8 mouse cellular contexts compared by ENCODE assay signal in genomic region chr19:5456241-5456921, GRCm38 (mm10). TPM values are rescaled to one million over a fixed set of nuclear protein-coding genes. Genes with fewer than 3 reads are reported as not detected.
A peak's percentile ranks its signal among the peaks of the same experiment; 100 is the strongest.
DNase-seq lines count a peak whose midpoint lies in the region; ATAC-seq lines count a peak whose summit lies in the region.

No protein-coding gene starts in this region.

- H3K27me3 ChIP-seq in erythroblast, embryonic 14.5 days (ENCODE audit: control insufficient read depth): peaks cover 10% of the 10 kb centered on the region
- peaks cover 24% of the 10 kb centered on the region for H3K27me3 ChIP-seq in forebrain, embryonic 12.5 days
- peaks cover 4% of the 10 kb centered on the region for H3K27me3 ChIP-seq in hindbrain, embryonic 15.5 days
- H3K27me3 ChIP-seq in liver, embryonic 15.5 days: peaks cover 14% of the 10 kb centered on the region
- peaks cover 4% of the 10 kb centered on the region; the same call in 1 of the 2 replicates for H3K27me3 ChIP-seq in neural tube, embryonic 15.5 days (replicated peaks)

- ATAC-seq in erythroblast, adult 5-6 weeks (replicated peaks; ENCODE audit: low FRiP score, poor library complexity, severe bottlenecking): no peak
- ATAC-seq in forebrain, embryonic 12.5 days (ENCODE audit: low FRiP score): peak; percentile 43; the same call in 1 of the 2 replicates
- no peak; the same call in 1 of the 2 replicates for ATAC-seq in hindbrain, embryonic 15.5 days (ENCODE audit: low FRiP score, low read depth)
- no peak for ATAC-seq in liver, embryonic 15.5 days (ENCODE audit: insufficient read depth)
- no peak for ATAC-seq in neural tube, embryonic 15.5 days (ENCODE audit: low FRiP score)

- WGBS in forebrain, embryonic 12.5 days: 5% methylated on average over 26 of the region's 26 CpGs
- 6% methylated on average over 26 of the region's 26 CpGs for WGBS in hindbrain, embryonic 15.5 days
- WGBS in liver, embryonic 15.5 days (ENCODE audit: insufficient replicate concordance): 3% methylated on average over 26 of the region's 26 CpGs
- 2% methylated on average over 26 of the region's 26 CpGs for WGBS in neural tube, embryonic 15.5 days

- no peaks in the 10 kb centered on the region for H3K9me3 ChIP-seq in erythroblast, embryonic 14.5 days (ENCODE audit: control insufficient read depth, low read length)
- no peaks in the 10 kb centered on the region for H3K9me3 ChIP-seq in forebrain, embryonic 12.5 days
- H3K9me3 ChIP-seq in hindbrain, embryonic 15.5 days: no peaks in the 10 kb centered on the region
- H3K9me3 ChIP-seq in liver, embryonic 15.5 days (replicated peaks): no peaks in the 10 kb centered on the region
- no peaks in the 10 kb centered on the region for H3K9me3 ChIP-seq in neural tube, embryonic 15.5 days (replicated peaks)

- H3K4me2 ChIP-seq in forebrain, embryonic 12.5 days: peak overlapping the region; percentile 100
- H3K4me2 ChIP-seq in hindbrain, embryonic 15.5 days: peak overlapping the region; percentile 84
- peak overlapping the region; percentile 100 for H3K4me2 ChIP-seq in liver, embryonic 15.5 days
- H3K4me2 ChIP-seq in neural tube, embryonic 15.5 days: peak overlapping the region; percentile 91

- H3K27ac ChIP-seq in forebrain, embryonic 12.5 days: peak overlapping the region; percentile 94
- peak overlapping the region; percentile 97 for H3K27ac ChIP-seq in hindbrain, embryonic 15.5 days (replicated peaks)
- peak overlapping the region; percentile 77; the same call in 1 of the 2 replicates for H3K27ac ChIP-seq in liver, embryonic 15.5 days (replicated peaks)
- H3K27ac ChIP-seq in neural tube, embryonic 15.5 days (replicated peaks): peak overlapping the region; percentile 97

- DNase-seq in right cerebral cortex, postnatal 36 days (ENCODE audit: low spot score in 2 of 2): no peak
- no peak for DNase-seq in right cerebral cortex, postnatal 4 days

- peak overlapping the region; percentile 76 for H3K4me3 ChIP-seq in erythroblast, embryonic 14.5 days (replicated peaks)
- H3K4me3 ChIP-seq in forebrain, embryonic 12.5 days (replicated peaks): peak overlapping the region; percentile 77
- peak overlapping the region; percentile 81 for H3K4me3 ChIP-seq in hindbrain, embryonic 15.5 days
- peak overlapping the region; percentile 76 for H3K4me3 ChIP-seq in liver, embryonic 15.5 days (replicated peaks)
- H3K4me3 ChIP-seq in neural tube, embryonic 15.5 days (replicated peaks): peak overlapping the region; percentile 73

- peak overlapping the region; percentile 86 for H3K9ac ChIP-seq in forebrain, embryonic 12.5 days
- peak overlapping the region; percentile 89 for H3K9ac ChIP-seq in hindbrain, embryonic 15.5 days
- H3K9ac ChIP-seq in liver, embryonic 15.5 days: peak overlapping the region; percentile 75
- peak overlapping the region; percentile 85 for H3K9ac ChIP-seq in neural tube, embryonic 15.5 days (replicated peaks)

- H3K36me3 ChIP-seq in erythroblast, embryonic 14.5 days (ENCODE audit: control insufficient read depth): peaks cover 7% of the 10 kb centered on the region
- peaks cover 11% of the 10 kb centered on the region; the same call in 1 of the 2 replicates for H3K36me3 ChIP-seq in forebrain, embryonic 12.5 days (replicated peaks)
- no peaks in the 10 kb centered on the region for H3K36me3 ChIP-seq in hindbrain, embryonic 15.5 days
- no peaks in the 10 kb centered on the region; the same call in 1 of the 2 replicates for H3K36me3 ChIP-seq in liver, embryonic 15.5 days (replicated peaks)
- H3K36me3 ChIP-seq in neural tube, embryonic 15.5 days: peaks cover 4% of the 10 kb centered on the region

- H3K4me1 ChIP-seq in erythroblast, embryonic 14.5 days (ENCODE audit: control insufficient read depth): peaks cover 62% of the 10 kb centered on the region
- peaks cover 41% of the 10 kb centered on the region for H3K4me1 ChIP-seq in forebrain, embryonic 12.5 days
- H3K4me1 ChIP-seq in hindbrain, embryonic 15.5 days (replicated peaks): peaks cover 45% of the 10 kb centered on the region
- peaks cover 56% of the 10 kb centered on the region for H3K4me1 ChIP-seq in liver, embryonic 15.5 days (replicated peaks)
- peaks cover 48% of the 10 kb centered on the region for H3K4me1 ChIP-seq in neural tube, embryonic 15.5 days

RNA-seq across cellular contexts. Expression of gene Ccdc85b, which starts 1.3 kb away (rescaled TPM):
- polyA plus RNA-seq in erythroblast, embryonic 14.5 days (2012): 0.54 and 0.57 TPM in 2 replicates
- total RNA-seq in erythroblast, adult 5-6 weeks (2015; ENCODE audit: low replicate concordance): 0.38 TPM in 1 of 2 replicates, not detected in the other
- 0.14 and 0.17 TPM in 2 replicates for total RNA-seq in erythroblast, adult 5-6 weeks (2017; ENCODE audit: low replicate concordance)
- polyA plus RNA-seq in forebrain, embryonic 12.5 days (2016; fragmentation: Nextera tagmentation; extraction: Ambion mirVana): 8.0 and 9.0 TPM in 2 replicates
- 12.8 and 14.0 TPM in 2 replicates for polyA plus RNA-seq in hindbrain, embryonic 15.5 days (2015; fragmentation: Nextera tagmentation; extraction: Ambion mirVana)
- polyA plus RNA-seq in liver, embryonic 15.5 days (2015; fragmentation: Nextera tagmentation; extraction: Ambion mirVana): 1.6 TPM in 2 replicates
- 12.6 and 15.0 TPM in 2 replicates for polyA plus RNA-seq in neural tube, embryonic 15.5 days (2015; fragmentation: Nextera tagmentation; extraction: Ambion mirVana)

RNA-seq across cellular contexts. Expression of gene Fibp, which starts 4.0 kb away (rescaled TPM):
- 2.4 and 11.7 TPM in 2 replicates for polyA plus RNA-seq in erythroblast, embryonic 14.5 days (2012)
- total RNA-seq in erythroblast, adult 5-6 weeks (2015; ENCODE audit: low replicate concordance): 13.2 and 15.2 TPM in 2 replicates
- 17.6 and 19.0 TPM in 2 replicates for total RNA-seq in erythroblast, adult 5-6 weeks (2017; ENCODE audit: low replicate concordance)
- polyA plus RNA-seq in forebrain, embryonic 12.5 days (2016; fragmentation: Nextera tagmentation; extraction: Ambion mirVana): 122 and 128 TPM in 2 replicates
- polyA plus RNA-seq in hindbrain, embryonic 15.5 days (2015; fragmentation: Nextera tagmentation; extraction: Ambion mirVana): 147 and 160 TPM in 2 replicates
- polyA plus RNA-seq in liver, embryonic 15.5 days (2015; fragmentation: Nextera tagmentation; extraction: Ambion mirVana): 25.3 and 28.6 TPM in 2 replicates
- 151 and 154 TPM in 2 replicates for polyA plus RNA-seq in neural tube, embryonic 15.5 days (2015; fragmentation: Nextera tagmentation; extraction: Ambion mirVana)

RNA-seq across cellular contexts. Expression of gene Fosl1, which starts 9.0 kb away (rescaled TPM):
- 0.12 and 0.18 TPM in 2 replicates for polyA plus RNA-seq in erythroblast, embryonic 14.5 days (2012)
- total RNA-seq in erythroblast, adult 5-6 weeks (2015; ENCODE audit: low replicate concordance): 0.42 TPM in 1 of 2 replicates, not detected in the other
- not detected in 2 replicates for total RNA-seq in erythroblast, adult 5-6 weeks (2017; ENCODE audit: low replicate concordance)
- not detected in 2 replicates for polyA plus RNA-seq in forebrain, embryonic 12.5 days (2016; fragmentation: Nextera tagmentation; extraction: Ambion mirVana)
- polyA plus RNA-seq in hindbrain, embryonic 15.5 days (2015; fragmentation: Nextera tagmentation; extraction: Ambion mirVana): not detected in 2 replicates
- polyA plus RNA-seq in liver, embryonic 15.5 days (2015; fragmentation: Nextera tagmentation; extraction: Ambion mirVana): not detected in 2 replicates
- polyA plus RNA-seq in neural tube, embryonic 15.5 days (2015; fragmentation: Nextera tagmentation; extraction: Ambion mirVana): 0.45 TPM in 1 of 2 replicates, not detected in the other

RNA-seq across cellular contexts. Expression of gene Ctsw, which starts 11.9 kb away (rescaled TPM):
- polyA plus RNA-seq in erythroblast, embryonic 14.5 days (2012): not detected in 2 replicates
- not detected in 2 replicates for total RNA-seq in erythroblast, adult 5-6 weeks (2015; ENCODE audit: low replicate concordance)
- not detected in 2 replicates for total RNA-seq in erythroblast, adult 5-6 weeks (2017; ENCODE audit: low replicate concordance)
- polyA plus RNA-seq in forebrain, embryonic 12.5 days (2016; fragmentation: Nextera tagmentation; extraction: Ambion mirVana): 3.1 and 3.7 TPM in 2 replicates
- polyA plus RNA-seq in hindbrain, embryonic 15.5 days (2015; fragmentation: Nextera tagmentation; extraction: Ambion mirVana): 4.3 and 5.7 TPM in 2 replicates
- 0.53 and 0.54 TPM in 2 replicates for polyA plus RNA-seq in liver, embryonic 15.5 days (2015; fragmentation: Nextera tagmentation; extraction: Ambion mirVana)
- 4.5 and 9.0 TPM in 2 replicates for polyA plus RNA-seq in neural tube, embryonic 15.5 days (2015; fragmentation: Nextera tagmentation; extraction: Ambion mirVana)

RNA-seq across cellular contexts. Expression of gene Efemp2, which starts 17.4 kb away (rescaled TPM):
- polyA plus RNA-seq in erythroblast, embryonic 14.5 days (2012): 0.03 and 0.04 TPM in 2 replicates
- total RNA-seq in erythroblast, adult 5-6 weeks (2015; ENCODE audit: low replicate concordance): not detected in 2 replicates
- total RNA-seq in erythroblast, adult 5-6 weeks (2017; ENCODE audit: low replicate concordance): 3.4 TPM in 1 of 2 replicates, not detected in the other
- polyA plus RNA-seq in forebrain, embryonic 12.5 days (2016; fragmentation: Nextera tagmentation; extraction: Ambion mirVana): 40.2 and 41.9 TPM in 2 replicates
- polyA plus RNA-seq in hindbrain, embryonic 15.5 days (2015; fragmentation: Nextera tagmentation; extraction: Ambion mirVana): 38.9 and 44.9 TPM in 2 replicates
- polyA plus RNA-seq in liver, embryonic 15.5 days (2015; fragmentation: Nextera tagmentation; extraction: Ambion mirVana): 16.0 and 17.5 TPM in 2 replicates
- 54.0 and 62.6 TPM in 2 replicates for polyA plus RNA-seq in neural tube, embryonic 15.5 days (2015; fragmentation: Nextera tagmentation; extraction: Ambion mirVana)
